Mouse (Mus musculus): ENCODE results near the gene Fam160a1. TPM values are rescaled to one million over a fixed set of nuclear protein-coding genes. Genes with fewer than 3 reads are reported as not detected.
A peak's percentile ranks its signal among the peaks of the same experiment; 100 is the strongest.

Gene Fam160a1
- polyA plus RNA-seq, 1 experiment from 2014 or later, result 6.1 TPM

DNA sequence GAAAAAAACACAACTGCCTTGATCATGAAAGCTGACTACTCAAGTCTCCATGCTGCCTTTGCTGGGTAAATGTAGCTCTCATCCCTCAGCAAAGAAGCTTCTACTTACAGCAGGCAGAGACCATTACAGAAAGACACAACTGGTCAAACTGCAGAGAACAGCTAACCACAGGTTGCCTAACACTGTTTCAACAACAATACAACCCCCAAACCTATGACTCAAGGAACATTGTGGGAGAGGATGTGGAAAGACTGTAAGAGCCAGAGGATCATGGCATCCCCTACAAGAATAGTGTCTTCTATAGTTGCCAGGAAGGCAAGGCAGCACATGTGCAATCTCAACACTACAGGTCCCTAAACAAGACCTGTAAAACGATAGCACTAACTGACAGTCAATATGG, 23.9 kb downstream of the Fam160a1 start:
- no peak for ATAC-seq (ENCODE audit: low FRiP score, low TSS enrichment)
- H3K36me3 ChIP-seq (ENCODE audit: insufficient read depth, low read length), result no peaks in the 10 kb centered on the region

DNA sequence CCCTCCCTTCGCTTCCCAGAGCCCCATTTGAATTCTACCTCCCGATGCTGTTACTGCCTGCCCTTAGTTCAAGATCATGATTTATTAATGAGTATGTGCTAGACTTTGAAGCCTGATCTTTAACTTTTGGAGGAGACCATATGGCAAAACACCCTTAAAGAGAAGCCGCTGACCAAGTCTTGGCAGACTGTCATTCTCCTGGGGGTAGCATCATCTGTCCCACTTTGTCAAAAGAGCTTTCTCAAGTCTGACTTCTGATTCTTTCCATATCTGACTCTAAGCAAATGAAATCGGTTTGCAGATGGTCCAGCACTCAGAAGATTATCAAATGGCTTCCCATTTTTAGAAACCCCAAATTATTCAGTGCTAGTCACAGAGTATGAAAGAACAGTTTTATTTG, 27.3 kb downstream of the Fam160a1 start:
- no peaks in the 10 kb centered on the region for H3K36me3 ChIP-seq (ENCODE audit: insufficient read depth, low read length)
- H3K27ac ChIP-seq (ENCODE audit: low read length), result no peak overlapping the region
- no peak for ATAC-seq (ENCODE audit: low FRiP score, low TSS enrichment)
- H3K27me3 ChIP-seq (ENCODE audit: insufficient read depth, low read length), result no peaks in the 10 kb centered on the region
- WGBS, result 38% methylated on average over 4 of the region's 4 CpGs
- H3K4me1 ChIP-seq (ENCODE audit: insufficient read depth, low read length), result 0 out of 2 replicates have a peak, but pooled peaks cover 6% of the 10 kb centered on the region
- H3K9me3 ChIP-seq (ENCODE audit: low read length), result no peaks in the 10 kb centered on the region
- H3K4me2 ChIP-seq (replicated peaks; ENCODE audit: low read depth, low read length), result no peak overlapping the region
- H3K9ac ChIP-seq (replicated peaks; ENCODE audit: low read length), result no peak overlapping the region
- H3K4me3 ChIP-seq (ENCODE audit: low read length), result no peak overlapping the region

More for the DNA sequence above, 23.9 kb downstream of the Fam160a1 start:
- Histone ChIP-seq H3K4me3 (ENCODE audit: low read length) (no peak overlapping the region), H3K9ac (replicated peaks; ENCODE audit: low read length) (no peak overlapping the region), H3K4me2 (replicated peaks; ENCODE audit: low read depth, low read length) (no peak overlapping the region), H3K27ac (ENCODE audit: low read length) (no peak overlapping the region), H3K27me3 (ENCODE audit: insufficient read depth, low read length) (no peaks in the 10 kb centered on the region), H3K4me1 (ENCODE audit: insufficient read depth, low read length) (0 out of 2 replicates have a peak, but pooled peaks cover 6% of the 10 kb centered on the region), H3K9me3 (ENCODE audit: low read length) (0 out of 2 replicates have a peak, but pooled peaks cover 2% of the 10 kb centered on the region)
- whole genome bisulfite sequencing, result 26% methylated on average over 1 of the region's 1 CpGs

DNA sequence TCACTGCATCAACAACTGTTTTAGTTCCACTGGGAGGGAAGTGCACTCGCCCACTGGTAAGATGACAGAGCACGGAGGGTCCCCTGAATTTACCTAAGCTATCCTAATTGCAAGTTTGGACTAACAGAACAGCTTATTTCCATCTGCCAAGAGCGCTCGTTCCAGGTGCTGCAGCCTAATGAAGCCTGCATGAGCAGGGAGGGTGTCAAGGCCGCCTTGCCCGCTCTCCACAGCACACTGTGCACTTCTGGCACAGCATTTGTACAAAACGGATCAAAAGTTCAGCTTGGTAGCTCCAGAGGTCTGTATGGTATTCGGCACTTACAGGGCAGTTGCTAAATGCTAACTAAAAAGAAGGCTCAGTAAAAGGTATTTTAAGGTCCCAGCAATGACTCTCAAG, 30.6 kb downstream of the Fam160a1 start:
- Histone ChIP-seq H3K9me3 (ENCODE audit: low read length) (no peaks in the 10 kb centered on the region), H3K9ac (replicated peaks; ENCODE audit: low read length) (no peak overlapping the region), H3K4me3 (ENCODE audit: low read length) (no peak overlapping the region), H3K36me3 (ENCODE audit: insufficient read depth, low read length) (no peaks in the 10 kb centered on the region), H3K4me1 (ENCODE audit: insufficient read depth, low read length) (0 out of 2 replicates have a peak, but pooled peaks cover 6% of the 10 kb centered on the region), H3K4me2 (replicated peaks; ENCODE audit: low read depth, low read length) (no peak overlapping the region), H3K27me3 (ENCODE audit: insufficient read depth, low read length) (no peaks in the 10 kb centered on the region), H3K27ac (ENCODE audit: low read length) (no peak overlapping the region)
- 61% methylated on average over 8 of the region's 8 CpGs for WGBS
- ATAC-seq (ENCODE audit: low FRiP score, low TSS enrichment), result no peak

DNA sequence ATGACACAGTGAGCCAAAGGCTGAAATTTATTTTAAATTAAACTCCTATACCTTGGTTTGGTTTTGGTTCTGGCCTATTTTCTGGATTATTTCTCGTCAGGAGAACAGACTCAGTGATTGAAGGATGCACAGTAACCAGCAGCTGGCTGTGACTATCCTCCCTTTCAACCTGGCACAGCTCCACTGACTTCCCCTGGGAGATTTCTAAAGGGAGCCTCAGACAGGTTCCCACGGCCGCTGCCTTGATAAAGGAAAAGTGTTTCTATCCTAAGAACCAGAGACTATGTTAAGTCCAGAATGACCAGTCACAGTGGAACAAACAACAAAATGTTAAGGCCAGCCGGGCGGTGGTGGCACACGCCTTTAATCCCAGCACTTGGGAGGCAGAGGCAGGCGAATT, 36.2 kb downstream of the Fam160a1 start:
- ATAC-seq (ENCODE audit: low FRiP score, low TSS enrichment), result no peak
- Histone ChIP-seq H3K9ac (replicated peaks; ENCODE audit: low read length) (no peak overlapping the region), H3K4me3 (ENCODE audit: low read length) (no peak overlapping the region), H3K4me2 (replicated peaks; ENCODE audit: low read depth, low read length) (no peak overlapping the region), H3K27me3 (ENCODE audit: insufficient read depth, low read length) (no peaks in the 10 kb centered on the region), H3K36me3 (ENCODE audit: insufficient read depth, low read length) (no peaks in the 10 kb centered on the region), H3K4me1 (ENCODE audit: insufficient read depth, low read length) (peaks cover 7% of the 10 kb centered on the region), H3K27ac (ENCODE audit: low read length) (no peak overlapping the region), H3K9me3 (ENCODE audit: low read length) (no peaks in the 10 kb centered on the region)
- 78% methylated on average over 7 of the region's 7 CpGs for WGBS

DNA sequence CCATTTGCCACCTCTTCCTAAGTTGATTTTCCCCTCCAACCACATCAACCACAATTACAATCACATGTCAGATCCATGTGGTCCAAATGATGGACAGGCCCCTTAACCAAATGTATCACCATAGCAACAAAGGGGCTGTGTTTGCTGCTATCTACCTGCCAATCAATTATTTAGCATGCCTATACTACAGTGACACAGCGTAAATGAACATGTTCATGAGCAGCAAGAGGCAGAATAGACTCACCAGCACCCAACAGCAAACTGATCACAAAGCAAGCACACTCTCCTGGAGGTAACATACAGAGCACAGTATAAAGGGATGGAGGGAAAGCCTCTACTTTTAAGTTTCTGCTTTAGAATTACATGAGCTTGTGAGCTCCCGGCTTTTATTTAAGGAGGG, 36.8 kb downstream of the Fam160a1 start:
- WGBS, result 51% methylated on average over 2 of the region's 2 CpGs
- Histone ChIP-seq H3K4me1 (ENCODE audit: insufficient read depth, low read length) (peaks cover 7% of the 10 kb centered on the region), H3K4me2 (replicated peaks; ENCODE audit: low read depth, low read length) (no peak overlapping the region), H3K27me3 (ENCODE audit: insufficient read depth, low read length) (no peaks in the 10 kb centered on the region), H3K4me3 (ENCODE audit: low read length) (no peak overlapping the region), H3K9me3 (ENCODE audit: low read length) (no peaks in the 10 kb centered on the region), H3K36me3 (ENCODE audit: insufficient read depth, low read length) (no peaks in the 10 kb centered on the region), H3K9ac (replicated peaks; ENCODE audit: low read length) (no peak overlapping the region), H3K27ac (ENCODE audit: low read length) (no peak overlapping the region)
- no peak for ATAC-seq (ENCODE audit: low FRiP score, low TSS enrichment)

DNA sequence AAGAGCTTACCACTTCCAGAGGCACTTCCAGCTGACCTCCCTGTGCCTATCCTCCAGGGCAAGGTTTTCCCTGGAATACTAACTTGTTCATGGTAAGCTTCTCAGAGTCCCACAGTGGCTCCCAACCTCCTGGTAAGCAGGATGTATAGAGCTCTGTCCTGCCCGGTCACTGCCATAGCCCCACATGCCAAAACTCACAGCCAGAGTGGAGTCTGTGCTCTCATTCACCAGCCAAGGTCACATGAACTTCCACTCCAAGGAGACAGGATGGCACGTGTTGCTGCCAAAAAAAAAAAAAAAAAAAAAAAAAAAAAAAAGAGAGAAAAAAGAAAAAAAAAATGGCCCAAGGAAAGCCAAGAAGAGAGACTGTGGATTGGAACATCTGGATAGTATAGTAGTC, 39.2 kb downstream of the Fam160a1 start:
- no peaks in the 10 kb centered on the region for H3K36me3 ChIP-seq (ENCODE audit: insufficient read depth, low read length)
- H3K27ac ChIP-seq (ENCODE audit: low read length), result no peak overlapping the region
- H3K4me3 ChIP-seq (ENCODE audit: low read length), result no peak overlapping the region
- H3K4me1 ChIP-seq (ENCODE audit: insufficient read depth, low read length), result peaks cover 7% of the 10 kb centered on the region
- no peak overlapping the region for H3K4me2 ChIP-seq (replicated peaks; ENCODE audit: low read depth, low read length)
- no peak overlapping the region for H3K9ac ChIP-seq (replicated peaks; ENCODE audit: low read length)
- ATAC-seq (ENCODE audit: low FRiP score, low TSS enrichment), result no peak
- WGBS, result 69% methylated on average over 2 of the region's 2 CpGs
- no peaks in the 10 kb centered on the region for H3K27me3 ChIP-seq (ENCODE audit: insufficient read depth, low read length)
- H3K9me3 ChIP-seq (ENCODE audit: low read length), result no peaks in the 10 kb centered on the region

DNA sequence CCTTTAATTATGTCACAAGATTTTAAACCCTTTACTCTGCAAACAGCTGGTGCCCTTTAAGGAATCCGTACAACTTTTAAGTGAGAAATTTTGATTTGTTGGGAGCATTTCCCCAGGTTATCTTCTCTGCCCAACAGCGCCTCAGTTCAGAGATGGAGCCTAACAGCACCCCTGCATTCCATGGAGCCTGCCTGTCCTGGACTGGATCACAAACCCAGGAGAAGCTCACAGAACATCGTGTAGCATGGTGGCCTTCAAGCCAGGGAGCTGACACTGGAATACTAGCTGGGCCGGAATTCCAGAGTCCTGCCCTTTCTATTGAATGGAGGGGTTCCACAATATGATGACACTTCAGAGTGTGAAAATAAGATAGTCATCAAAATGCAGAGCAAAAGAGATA, 39.7 kb downstream of the Fam160a1 start:
- H3K4me2 ChIP-seq (replicated peaks; ENCODE audit: low read depth, low read length), result peak overlapping the region; percentile 47
- no peaks in the 10 kb centered on the region for H3K27me3 ChIP-seq (ENCODE audit: insufficient read depth, low read length)
- 0 out of 2 replicates have a peak overlapping the region, but pooled peaks have one; percentile 4 for H3K27ac ChIP-seq (ENCODE audit: low read length)
- no peaks in the 10 kb centered on the region for H3K36me3 ChIP-seq (ENCODE audit: insufficient read depth, low read length)
- H3K9ac ChIP-seq (replicated peaks; ENCODE audit: low read length), result 0 out of 2 replicates have a peak overlapping the region, but pooled peaks have one; percentile 17
- WGBS, result 73% methylated on average over 4 of the region's 4 CpGs
- no peak overlapping the region for H3K4me3 ChIP-seq (ENCODE audit: low read length)
- H3K9me3 ChIP-seq (ENCODE audit: low read length), result no peaks in the 10 kb centered on the region
- peaks cover 7% of the 10 kb centered on the region for H3K4me1 ChIP-seq (ENCODE audit: insufficient read depth, low read length)
- ATAC-seq (ENCODE audit: low FRiP score, low TSS enrichment), result no peak

DNA sequence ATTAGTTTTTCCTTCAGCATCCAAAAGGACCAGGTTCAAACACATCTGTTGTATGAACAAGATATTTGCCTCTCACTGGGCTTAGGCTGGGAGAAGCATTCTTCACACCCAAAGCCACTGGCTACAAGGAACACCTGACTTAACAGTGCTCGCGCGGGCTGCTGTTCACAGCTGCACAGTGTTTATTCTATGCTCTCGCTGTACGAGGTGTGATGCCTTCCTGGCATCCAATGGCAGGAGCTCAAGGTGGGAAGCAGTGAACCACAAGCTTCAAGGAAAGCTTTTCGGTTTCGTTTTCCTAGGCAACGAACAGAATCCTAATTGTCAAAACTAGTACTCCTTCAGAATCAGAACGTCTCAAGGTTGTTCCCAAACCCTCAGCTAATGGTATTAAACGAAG, 40.4 kb downstream of the Fam160a1 start:
- peak overlapping the region; percentile 28 for H3K4me3 ChIP-seq (ENCODE audit: low read length)
- peaks cover 7% of the 10 kb centered on the region for H3K4me1 ChIP-seq (ENCODE audit: insufficient read depth, low read length)
- H3K36me3 ChIP-seq (ENCODE audit: insufficient read depth, low read length), result no peaks in the 10 kb centered on the region
- no peak overlapping the region for H3K9ac ChIP-seq (replicated peaks; ENCODE audit: low read length)
- H3K27ac ChIP-seq (ENCODE audit: low read length), result 0 out of 2 replicates have a peak overlapping the region, but pooled peaks have one; percentile 2
- H3K4me2 ChIP-seq (replicated peaks; ENCODE audit: low read depth, low read length), result peak overlapping the region; percentile 47
- no peaks in the 10 kb centered on the region for H3K9me3 ChIP-seq (ENCODE audit: low read length)
- peak; percentile 68 for ATAC-seq (ENCODE audit: low FRiP score, low TSS enrichment)
- H3K27me3 ChIP-seq (ENCODE audit: insufficient read depth, low read length), result no peaks in the 10 kb centered on the region
- WGBS, result 22% methylated on average over 10 of the region's 10 CpGs

DNA sequence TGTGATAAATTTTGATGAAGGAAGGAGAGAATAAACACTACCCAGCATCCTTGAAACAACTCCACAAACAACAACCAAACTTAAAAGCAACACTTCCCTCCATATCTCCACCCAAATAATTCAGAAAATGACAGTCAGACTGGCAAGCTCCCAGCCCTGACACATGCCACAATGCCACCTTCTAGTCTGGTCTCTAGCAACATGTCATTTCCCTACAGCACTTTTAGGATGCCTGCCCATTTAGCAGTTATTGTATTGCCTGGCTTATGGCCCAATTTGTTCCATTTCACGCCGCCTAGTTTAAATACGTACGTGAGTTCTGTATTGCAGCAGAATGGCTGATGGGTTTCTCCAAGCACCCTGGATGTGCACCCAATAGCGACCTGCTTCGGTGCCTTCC, 41.0 kb downstream of the Fam160a1 start:
- Histone ChIP-seq H3K36me3 (ENCODE audit: insufficient read depth, low read length) (no peaks in the 10 kb centered on the region), H3K9me3 (ENCODE audit: low read length) (no peaks in the 10 kb centered on the region), H3K4me1 (ENCODE audit: insufficient read depth, low read length) (peaks cover 7% of the 10 kb centered on the region), H3K4me3 (ENCODE audit: low read length) (no peak overlapping the region), H3K9ac (replicated peaks; ENCODE audit: low read length) (no peak overlapping the region), H3K4me2 (replicated peaks; ENCODE audit: low read depth, low read length) (no peak overlapping the region; the same call in 1 of the 2 replicates), H3K27ac (ENCODE audit: low read length) (no peak overlapping the region), H3K27me3 (ENCODE audit: insufficient read depth, low read length) (no peaks in the 10 kb centered on the region)
- ATAC-seq (ENCODE audit: low FRiP score, low TSS enrichment), result no peak
- WGBS, result 41% methylated on average over 6 of the region's 6 CpGs

DNA sequence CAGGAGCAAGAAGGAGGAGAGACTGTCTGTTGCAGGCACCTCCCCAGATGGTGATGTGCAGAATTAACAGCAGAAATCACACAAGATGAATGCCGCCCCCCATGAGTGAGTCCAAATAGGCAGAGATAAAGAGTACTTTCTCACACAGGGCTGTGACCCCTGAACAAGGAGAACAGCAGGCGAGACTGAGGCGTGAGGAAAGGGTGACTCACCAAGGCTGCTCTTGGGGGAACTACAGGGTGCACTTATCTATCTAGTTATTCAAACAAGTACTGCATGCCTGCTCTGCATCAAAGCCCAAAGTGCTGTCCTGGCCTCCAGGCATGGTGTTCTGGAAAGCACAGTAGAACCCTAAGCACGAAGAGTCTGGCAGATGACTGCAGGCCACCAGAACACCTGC, 43.2 kb downstream of the Fam160a1 start:
- Histone ChIP-seq H3K27ac (ENCODE audit: low read length) (no peak overlapping the region), H3K27me3 (ENCODE audit: insufficient read depth, low read length) (no peaks in the 10 kb centered on the region)
- WGBS, result 72% methylated on average over 4 of the region's 4 CpGs

More for the DNA sequence above, 43.2 kb downstream of the Fam160a1 start:
- H3K4me2 ChIP-seq (replicated peaks; ENCODE audit: low read depth, low read length), result no peak overlapping the region
- H3K9me3 ChIP-seq (ENCODE audit: low read length), result no peaks in the 10 kb centered on the region
- no peak overlapping the region for H3K4me3 ChIP-seq (ENCODE audit: low read length)
- no peak for ATAC-seq (ENCODE audit: low FRiP score, low TSS enrichment)
- no peaks in the 10 kb centered on the region for H3K36me3 ChIP-seq (ENCODE audit: insufficient read depth, low read length)
- H3K9ac ChIP-seq (replicated peaks; ENCODE audit: low read length), result no peak overlapping the region
- peaks cover 7% of the 10 kb centered on the region for H3K4me1 ChIP-seq (ENCODE audit: insufficient read depth, low read length)
